Mouse (Mus musculus): Measurements from ENCODE around the gene Gramd1a. TPM values are rescaled to one million over a fixed set of nuclear protein-coding genes. Genes with fewer than 3 reads are reported as not detected.

Gramd1a gene
- total RNA-seq, 2 experiments from 2014 or later: 24.6 to 71.7 TPM

DNA sequence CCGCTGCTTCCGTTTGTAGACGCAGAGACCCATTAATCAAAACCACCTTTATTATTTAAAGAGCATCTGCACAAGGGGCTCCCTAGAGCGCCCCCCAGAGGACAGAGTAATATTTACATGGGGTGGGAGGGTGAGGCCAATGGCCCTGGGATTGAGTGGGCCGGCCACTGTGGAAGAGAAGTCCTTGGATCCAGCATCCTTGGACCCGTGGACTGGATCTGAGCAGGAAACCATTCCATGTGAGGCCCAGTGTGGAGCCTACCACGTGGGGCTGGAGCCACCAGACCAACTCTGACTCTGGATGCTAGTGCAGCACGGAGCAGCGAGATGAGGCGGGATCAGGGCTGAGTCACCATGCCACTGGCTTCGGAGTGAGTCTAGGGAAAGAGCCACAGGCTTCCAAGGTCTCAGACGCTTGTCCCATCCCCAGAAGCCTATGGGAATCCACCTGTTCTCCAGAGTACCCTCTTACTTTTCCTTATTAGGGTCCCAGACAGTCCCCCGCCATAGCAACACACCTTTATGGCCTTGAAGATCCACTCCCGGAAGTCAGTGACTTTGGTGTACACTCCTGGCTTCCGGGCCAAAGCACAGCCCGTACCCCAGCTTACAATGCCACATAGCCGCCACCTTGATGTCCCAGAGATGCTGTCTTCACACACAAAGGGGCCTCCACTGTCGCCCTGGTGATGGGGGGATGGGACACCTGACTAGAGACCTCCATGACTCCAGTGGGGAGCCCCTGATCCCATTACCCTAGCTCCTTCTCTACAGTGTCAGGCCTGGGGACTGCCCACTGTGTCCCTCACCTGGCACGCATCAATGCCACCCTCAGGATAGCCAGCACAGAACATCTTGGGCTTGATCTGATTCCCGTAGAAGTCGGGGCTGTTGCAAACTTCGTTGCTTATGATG is 56.7 kb downstream of the Gramd1a start:
- no peak for ATAC-seq (replicated peaks; ENCODE audit: poor library complexity)

DNA sequence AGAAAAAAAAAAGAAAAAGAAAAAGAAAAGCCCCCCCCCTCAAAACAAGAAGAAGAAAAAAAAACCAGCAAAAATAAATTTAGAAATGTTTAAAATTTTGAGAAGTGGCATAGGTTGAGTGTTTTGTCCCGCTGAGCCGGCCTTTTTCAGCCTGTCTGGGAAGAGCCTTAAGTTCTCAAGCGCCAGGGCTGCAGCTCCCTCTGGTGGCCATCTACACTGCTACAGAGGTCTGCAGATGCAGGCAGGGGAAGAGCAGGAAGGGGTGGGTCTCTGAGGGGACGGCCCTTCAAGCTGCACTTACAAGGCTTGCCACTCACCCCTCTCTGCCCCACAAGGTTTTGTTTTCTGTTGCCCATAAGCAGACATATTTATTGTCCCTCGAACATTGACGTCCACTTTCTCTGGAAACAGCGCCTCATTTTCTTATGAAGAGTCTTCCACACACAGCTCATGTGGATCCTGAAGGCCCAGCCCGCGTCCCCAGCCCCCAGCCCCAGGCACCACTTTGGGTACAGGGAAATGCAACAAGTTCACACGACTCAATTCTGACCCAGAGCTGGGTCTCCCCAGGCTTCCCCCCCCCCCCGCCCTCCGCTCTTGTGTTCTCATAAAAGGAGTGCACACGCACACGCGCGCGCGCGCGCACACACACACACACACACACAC is 58.0 kb downstream of the Gramd1a start:
- ATAC-seq (replicated peaks; ENCODE audit: poor library complexity): peak; percentile 90

DNA sequence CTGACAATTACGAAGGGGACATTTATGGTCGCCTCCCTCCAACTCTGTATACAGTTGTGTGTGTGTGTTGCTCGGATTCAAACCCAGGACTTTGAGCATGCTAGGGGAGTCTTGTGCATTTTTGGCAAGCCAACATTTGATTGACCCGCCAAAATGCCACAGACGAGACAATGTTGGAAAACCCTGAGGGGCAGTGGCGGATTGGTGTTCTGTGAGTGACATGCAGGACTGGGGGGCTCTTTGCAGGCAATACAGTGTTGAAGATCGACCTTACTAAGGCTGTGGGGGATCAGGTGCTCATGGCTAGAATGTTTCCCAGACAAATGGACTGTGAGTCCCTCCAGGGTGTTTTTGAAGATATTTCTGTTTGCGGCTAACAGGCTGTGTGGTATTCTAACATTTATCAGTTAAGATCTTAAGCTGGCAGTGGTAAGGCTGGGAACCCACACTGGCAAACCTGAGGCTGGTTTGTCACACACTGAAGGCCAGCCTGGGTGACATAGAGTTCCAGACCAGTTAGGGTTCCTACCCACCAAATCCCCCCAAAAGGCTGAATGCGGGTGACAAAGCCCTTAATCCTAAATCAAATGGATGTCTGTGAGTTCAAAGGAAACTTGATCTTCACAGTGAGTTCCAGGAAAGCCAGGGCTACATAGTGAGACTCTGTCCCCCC is 58.7 kb downstream of the Gramd1a start:
- ATAC-seq (replicated peaks; ENCODE audit: poor library complexity): peak; percentile 15; the same call in 1 of the 2 replicates

DNA sequence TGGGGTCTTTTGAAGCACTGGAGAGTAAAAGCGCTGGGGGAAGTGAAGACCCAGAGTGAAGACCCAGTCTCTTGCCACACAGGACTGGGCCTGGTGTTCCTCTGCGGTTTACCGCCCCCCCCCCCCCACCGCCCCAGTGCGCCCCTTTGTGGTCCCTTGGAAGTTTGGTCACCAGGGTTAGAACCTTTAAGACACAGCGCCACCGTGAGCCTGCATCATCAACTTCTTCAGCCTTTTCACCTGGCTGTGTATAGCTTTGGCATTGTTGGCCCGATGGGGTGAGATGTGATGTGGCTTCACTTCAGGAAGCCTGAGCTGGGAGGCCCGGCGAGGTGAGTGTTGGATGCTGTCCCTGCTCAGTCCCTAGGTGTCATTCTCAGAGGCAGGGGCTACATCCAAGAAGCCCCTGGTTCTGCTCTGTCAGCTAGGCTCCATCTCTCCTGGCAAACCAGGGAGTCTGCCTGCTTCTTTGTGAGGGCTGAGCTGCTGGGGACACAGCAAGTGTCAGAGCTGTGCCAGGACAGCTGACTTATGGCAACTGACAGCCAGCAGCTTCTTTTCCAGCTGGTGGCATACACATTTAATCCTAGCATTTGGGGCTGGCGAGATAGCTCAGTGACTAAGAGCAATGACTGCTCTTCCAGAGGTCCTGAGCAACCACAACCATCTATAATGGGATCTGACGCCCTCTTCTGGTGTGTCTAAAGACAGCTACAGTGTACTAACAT is 60.8 kb downstream of the Gramd1a start:
- ATAC-seq (replicated peaks; ENCODE audit: poor library complexity): peak; percentile 18; the same call in 1 of the 2 replicates

DNA sequence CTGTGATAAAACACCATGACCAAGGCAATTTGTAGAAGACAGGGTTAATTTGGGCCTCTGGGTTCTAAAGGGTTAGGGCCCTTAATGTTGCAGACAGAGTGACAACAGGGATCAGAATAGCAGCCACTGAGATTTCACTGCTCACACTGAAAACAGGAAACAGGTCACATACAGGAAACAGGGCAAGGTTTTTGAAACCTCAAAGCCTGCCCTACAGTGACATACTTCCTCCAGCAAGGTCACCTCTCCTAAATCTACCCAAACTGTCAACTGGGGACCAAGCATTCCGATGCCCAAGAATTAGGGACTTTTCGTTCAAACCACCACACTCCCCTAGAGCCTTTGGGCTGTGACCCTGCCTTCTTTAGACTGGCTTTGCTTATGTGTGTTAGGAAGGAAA is 66.0 kb downstream of the Gramd1a start:
- ATAC-seq (replicated peaks; ENCODE audit: poor library complexity): peak; percentile 87

DNA sequence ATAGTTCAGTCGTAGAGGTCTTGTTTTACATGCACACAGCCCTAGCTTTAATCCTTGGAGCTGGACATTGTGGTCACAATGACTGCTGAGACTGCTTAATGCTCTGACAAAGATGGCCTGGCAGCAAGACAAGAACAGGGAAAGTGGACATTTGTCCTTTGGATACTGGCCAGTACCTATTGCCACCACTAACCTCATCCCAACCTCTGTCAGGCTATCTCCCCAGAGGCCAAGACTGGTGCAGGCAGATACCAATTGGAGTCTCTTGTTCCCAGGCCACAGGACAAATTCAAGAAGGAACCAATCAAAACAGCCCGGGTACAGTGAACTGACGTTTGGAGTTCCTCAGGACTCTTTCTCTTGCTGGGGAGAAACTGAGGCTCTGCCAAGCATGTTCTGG is 67.5 kb downstream of the Gramd1a start:
- ATAC-seq (replicated peaks; ENCODE audit: poor library complexity): no peak

DNA sequence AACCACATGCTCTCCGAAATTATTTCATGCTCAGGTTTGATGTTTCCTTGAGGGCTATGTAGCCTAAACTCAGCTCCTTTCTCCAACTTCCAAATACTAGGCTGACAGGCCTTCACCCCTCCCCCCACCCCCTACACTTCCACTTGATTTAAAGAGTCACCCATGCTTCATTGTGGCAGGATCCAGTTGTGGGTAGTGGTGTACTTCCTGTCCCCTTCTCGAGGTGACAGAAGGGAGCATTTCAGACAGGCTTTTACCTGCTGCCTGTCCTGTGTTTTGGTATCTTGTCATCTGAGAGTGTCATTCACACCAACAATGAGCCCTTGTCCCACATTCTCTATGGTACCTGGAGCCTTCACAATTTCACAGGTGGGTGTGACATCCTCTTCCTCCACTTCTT is 68.4 kb downstream of the Gramd1a start:
- no peak for ATAC-seq (replicated peaks; ENCODE audit: poor library complexity)

DNA sequence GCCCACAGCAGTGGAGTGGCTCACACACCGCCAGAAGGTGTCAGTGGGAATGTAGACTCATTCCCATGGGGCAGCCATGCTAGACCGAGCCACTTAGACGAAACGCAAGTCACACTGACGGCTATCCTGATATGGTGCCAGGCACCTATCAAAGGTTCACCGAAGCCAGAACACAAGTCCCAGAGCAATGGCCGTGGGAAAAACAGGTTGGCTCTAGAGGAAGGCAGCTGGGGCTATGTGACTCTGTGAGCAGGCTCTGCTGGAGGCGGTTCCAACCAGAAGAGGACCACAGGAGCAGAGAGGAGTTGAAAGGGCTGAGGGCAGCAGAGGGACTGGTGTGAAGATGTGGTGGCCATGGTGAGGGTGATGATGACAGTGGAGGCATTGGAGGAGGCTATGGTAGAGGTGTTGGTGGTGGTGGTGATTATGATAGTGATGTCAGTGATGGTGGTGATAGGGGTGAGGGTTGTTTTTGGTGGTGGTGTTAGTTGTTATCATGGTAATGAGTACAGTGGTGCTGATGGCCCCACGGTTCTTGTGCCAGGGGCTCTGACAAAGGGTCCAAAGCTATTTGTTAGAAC is 69.4 kb downstream of the Gramd1a start:
- ATAC-seq (replicated peaks; ENCODE audit: poor library complexity): no peak

DNA sequence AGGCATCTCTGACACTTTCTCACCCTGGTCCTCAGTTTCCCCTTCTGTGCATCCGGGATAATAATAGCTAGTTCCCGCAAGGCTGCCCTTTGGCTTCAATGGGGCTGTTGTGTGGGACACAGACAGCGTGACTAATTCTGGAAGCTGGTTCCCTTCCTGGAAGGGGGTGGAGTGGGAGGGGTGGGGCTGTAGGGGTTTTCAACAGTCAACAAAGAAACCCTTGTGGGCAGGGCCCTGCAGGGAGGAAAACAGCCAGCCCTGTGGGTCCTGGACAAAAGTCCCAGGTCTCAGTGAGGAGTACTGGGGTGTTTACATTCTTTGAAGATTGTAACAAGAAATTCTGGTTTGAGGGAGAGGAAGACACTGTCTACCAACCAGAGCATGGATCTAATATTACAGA is 70.5 kb downstream of the Gramd1a start:
- no peak for ATAC-seq (replicated peaks; ENCODE audit: poor library complexity)

DNA sequence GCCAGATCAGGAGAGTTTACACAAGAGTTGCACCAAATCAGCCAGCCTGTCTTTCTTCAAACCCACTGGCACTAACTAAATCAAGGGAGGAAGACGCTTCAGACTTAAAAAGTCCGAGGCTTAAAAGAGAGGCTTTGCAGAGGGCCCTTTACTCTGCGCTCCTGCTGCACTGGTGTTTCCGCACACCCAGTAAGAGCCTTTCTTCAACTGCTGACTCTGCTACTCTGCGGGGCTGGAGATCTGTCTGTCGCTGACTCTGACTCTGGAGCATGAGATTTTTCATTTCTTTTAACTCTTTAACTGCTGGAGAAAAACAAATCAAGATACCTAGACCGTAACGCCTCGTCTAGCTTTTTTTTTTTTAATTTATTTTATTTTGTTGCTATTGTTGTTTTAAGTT is 71.6 kb downstream of the Gramd1a start:
- ATAC-seq (replicated peaks; ENCODE audit: poor library complexity): no peak

DNA sequence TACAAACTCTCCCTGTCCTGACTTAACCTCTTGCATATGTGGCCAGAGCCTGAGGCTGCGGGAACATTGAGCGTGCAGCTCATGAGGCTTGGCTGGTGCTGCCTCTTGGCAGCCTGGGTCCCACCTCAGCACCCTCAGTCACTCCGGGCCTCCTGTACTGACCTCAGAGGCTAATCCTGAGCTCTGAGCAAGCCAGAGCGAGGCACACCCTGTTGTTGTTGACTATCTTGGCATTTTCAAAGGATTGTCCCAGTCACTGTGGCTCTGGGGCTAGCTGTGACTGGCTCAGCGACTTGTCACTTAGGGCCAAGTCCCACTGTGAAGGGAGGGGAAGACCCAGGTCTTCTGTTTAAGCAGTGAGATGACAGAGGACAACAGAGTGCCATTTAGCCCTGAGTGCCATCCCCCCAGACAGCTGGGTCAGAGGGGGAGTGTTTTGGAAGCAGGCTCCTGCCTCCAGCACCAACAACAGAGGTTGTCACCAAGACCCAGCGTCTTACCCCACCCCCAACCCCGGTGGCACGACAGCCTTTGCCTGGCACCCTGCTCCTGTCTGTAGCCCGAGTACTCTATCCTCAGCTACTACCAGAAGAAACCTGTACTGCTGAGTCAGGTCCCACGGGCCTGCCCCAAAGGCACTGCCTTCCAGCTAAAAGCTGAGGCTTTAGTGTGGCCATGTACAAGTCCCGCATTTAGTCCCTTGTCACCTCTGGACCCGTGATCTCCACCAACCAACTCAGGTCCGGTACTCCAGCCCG is 72.7 kb downstream of the Gramd1a start:
- no peak for ATAC-seq (replicated peaks; ENCODE audit: poor library complexity)

DNA sequence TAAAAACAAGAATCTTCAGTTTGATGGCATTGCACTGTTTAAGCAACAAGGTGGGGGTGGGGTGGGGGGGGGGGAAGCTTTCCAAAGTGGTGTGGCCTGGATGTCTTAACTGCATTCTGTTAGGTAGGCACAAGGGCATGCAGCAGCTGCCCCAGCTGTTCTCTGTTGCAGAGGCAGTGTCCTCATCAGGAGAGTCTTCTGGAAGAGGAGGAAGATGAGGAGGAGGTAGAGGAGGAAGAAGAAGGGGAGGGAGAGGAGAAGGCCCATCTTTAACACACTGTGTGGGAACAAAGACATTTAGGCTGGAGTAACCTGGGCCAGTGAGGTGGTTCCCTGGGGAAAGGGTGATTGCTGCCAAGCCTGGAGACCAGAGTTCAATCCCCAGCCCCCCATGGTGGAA is 73.6 kb downstream of the Gramd1a start:
- ATAC-seq (replicated peaks; ENCODE audit: poor library complexity): no peak

DNA sequence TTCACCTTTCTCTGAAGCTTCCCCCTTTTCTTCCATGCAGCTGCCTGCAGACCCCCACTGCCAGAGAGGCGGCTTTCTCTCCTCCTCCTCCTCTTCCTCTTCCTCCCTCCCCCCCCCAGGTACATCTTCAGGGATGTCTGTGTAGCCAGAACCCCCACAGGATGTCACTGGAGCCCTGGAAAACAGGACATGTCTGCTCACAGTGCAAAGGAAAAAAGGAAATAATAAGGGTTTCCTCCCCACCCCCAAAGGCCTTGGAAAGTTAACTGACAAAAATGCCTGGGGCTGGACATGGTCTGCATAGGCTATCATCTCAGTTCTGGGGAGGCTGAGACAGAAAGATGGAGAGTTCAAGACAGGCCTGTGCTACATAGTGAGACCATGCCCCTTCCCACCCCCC is 74.6 kb downstream of the Gramd1a start:
- ATAC-seq (replicated peaks; ENCODE audit: poor library complexity): no peak

DNA sequence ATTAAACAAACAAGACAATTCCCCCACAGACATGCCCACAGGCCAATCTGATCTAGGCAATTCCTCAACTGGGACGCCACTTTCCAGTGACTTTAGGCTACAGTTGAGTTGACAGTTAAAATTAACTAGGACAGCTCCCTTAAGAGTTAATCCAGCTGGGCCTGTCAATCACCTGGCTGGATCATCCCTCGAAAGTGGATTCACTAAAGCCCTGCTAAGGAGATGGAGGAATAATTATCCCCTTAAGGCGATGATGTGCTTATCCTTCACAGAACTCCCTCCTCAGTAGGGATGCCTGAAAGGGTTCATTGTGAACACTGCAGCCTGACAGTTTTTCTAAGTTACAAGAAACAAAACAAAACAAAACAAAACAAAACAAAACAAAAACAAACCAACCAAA is 75.1 kb downstream of the Gramd1a start:
- ATAC-seq (replicated peaks; ENCODE audit: poor library complexity): no peak

Other genes with a start within 250 kb of the Gramd1a start
- 0.39 TPM in 1 of 2 replicates, not detected in the other for gene Mag, start 241.0 kb downstream of the Gramd1a start, total RNA-seq (2015)
- 0.37 and 1.3 TPM in 2 replicates for gene Mag, start 241.0 kb downstream of the Gramd1a start, total RNA-seq (2017)
- gene Hamp2, start 231.2 kb downstream of the Gramd1a start, total RNA-seq (2015): not detected in 2 replicates
- not detected in 2 replicates for gene Hamp2, start 231.2 kb downstream of the Gramd1a start, total RNA-seq (2017)
- not detected in 2 replicates for gene Hamp, start 211.9 kb downstream of the Gramd1a start, total RNA-seq (2015)
- gene Hamp, start 211.9 kb downstream of the Gramd1a start, total RNA-seq (2017): not detected in 2 replicates
- 92.6 and 97.4 TPM in 2 replicates for gene Usf2, start 199.1 kb downstream of the Gramd1a start, total RNA-seq (2015)
- gene Usf2, start 199.1 kb downstream of the Gramd1a start, total RNA-seq (2017): 137 and 162 TPM in 2 replicates
- 0.12 and 0.59 TPM in 2 replicates for gene Lsr, start 182.4 kb downstream of the Gramd1a start, total RNA-seq (2015)
- gene Lsr, start 182.4 kb downstream of the Gramd1a start, total RNA-seq (2017): 0.33 and 0.68 TPM in 2 replicates
- 0.10 and 0.34 TPM in 2 replicates for gene Fam187b, start 182.1 kb downstream of the Gramd1a start, total RNA-seq (2015)
- 0.42 and 0.91 TPM in 2 replicates for gene Fam187b, start 182.1 kb downstream of the Gramd1a start, total RNA-seq (2017)
- gene Fxyd5, start 113.4 kb downstream of the Gramd1a start, total RNA-seq (2015): 389 and 471 TPM in 2 replicates
- 244 and 257 TPM in 2 replicates for gene Fxyd5, start 113.4 kb downstream of the Gramd1a start, total RNA-seq (2017)
- not detected in 2 replicates for gene Fxyd7, start 104.4 kb downstream of the Gramd1a start, total RNA-seq (2015)
- gene Fxyd7, start 104.4 kb downstream of the Gramd1a start, total RNA-seq (2017): not detected in 2 replicates
- not detected in 2 replicates for gene Fxyd1, start 98.7 kb downstream of the Gramd1a start, total RNA-seq (2015)
- gene Fxyd1, start 98.7 kb downstream of the Gramd1a start, total RNA-seq (2017): not detected in 2 replicates
- 0.57 TPM in 1 of 2 replicates, not detected in the other for gene Lgi4, start 96.6 kb downstream of the Gramd1a start, total RNA-seq (2015)
- gene Lgi4, start 96.6 kb downstream of the Gramd1a start, total RNA-seq (2017): 0.10 TPM in 1 of 2 replicates, not detected in the other
- not detected in 2 replicates for gene Fxyd3, start 79.2 kb downstream of the Gramd1a start, total RNA-seq (2015)
- not detected in 2 replicates for gene Fxyd3, start 79.2 kb downstream of the Gramd1a start, total RNA-seq (2017)
- 6.9 and 8.7 TPM in 2 replicates for gene Hpn, start 40.6 kb downstream of the Gramd1a start, total RNA-seq (2015)
- gene Hpn, start 40.6 kb downstream of the Gramd1a start, total RNA-seq (2017): 1.1 and 4.9 TPM in 2 replicates
- not detected in 2 replicates for gene Scn1b, start 28.9 kb downstream of the Gramd1a start, total RNA-seq (2015)
- 0.17 and 0.37 TPM in 2 replicates for gene Scn1b, start 28.9 kb downstream of the Gramd1a start, total RNA-seq (2017)
- gene Scgb2b2, start 134.6 kb upstream of the Gramd1a start, total RNA-seq (2015): not detected in 2 replicates
- gene Scgb2b2, start 134.6 kb upstream of the Gramd1a start, total RNA-seq (2017): not detected in 2 replicates
- not detected in 2 replicates for gene Scgb1b2, start 135.9 kb upstream of the Gramd1a start, total RNA-seq (2015)
- gene Scgb1b2, start 135.9 kb upstream of the Gramd1a start, total RNA-seq (2017): not detected in 2 replicates
- not detected in 2 replicates for gene Scgb2b3, start 206.2 kb upstream of the Gramd1a start, total RNA-seq (2015)
- gene Scgb2b3, start 206.2 kb upstream of the Gramd1a start, total RNA-seq (2017): not detected in 2 replicates
- gene Scgb1b3, start 219.7 kb upstream of the Gramd1a start, total RNA-seq (2015): not detected in 2 replicates
- gene Scgb1b3, start 219.7 kb upstream of the Gramd1a start, total RNA-seq (2017): not detected in 2 replicates

Data from megakaryocyte progenitor cell, adult 5-6 weeks (primary cell).